Mouse (Mus musculus): ENCODE measurements at regions not wholly inside any gene's neighbourhood (a gene's known extent, or its start where the extent isn't known, plus 50 kb on each side); places are given as distances from the start of the nearest gene placed in this dataset.
"Not testable (repeated sequence)": the region's sequence is repeated elsewhere in the genome, so short reads cannot be mapped to it uniquely, and the experiment has no call there.

GRCm38 (mm10) chr15:52478124-52478523 lies 1406.6 kb upstream of the Gm7489 start:
- not testable (repeated sequence) for TF ChIP-seq CTCF (IDR thresholded peaks at IDR 0.05; ENCODE audit: extremely low read depth, insufficient read length, insufficient replicate concordance, low read depth, low read length); POLR2A (IDR thresholded peaks at IDR 0.05; ENCODE audit: low read depth, low read length)

All from small intestine, adult 2 months (tissue).